Mouse (Mus musculus) T-cell, adult 2 months (primary cell): ENCODE results near the gene Nanog.

Experiments used
- DNase-seq: peaks from one replicate; pipeline ENCODE4 v3.0.0; 2022; ENCODE audit warnings: low spot score

Nanog gene

GRCm38 (mm10) chr6:122762952-122763700 lies 55.8 kb downstream of the Nanog start:
- DNase-seq, result no peak

GRCm38 (mm10) chr6:122763844-122764445 lies 56.7 kb downstream of the Nanog start:
- no peak for DNase-seq
